Mouse (Mus musculus): ENCODE results near the gene Aspdh.

Aspdh gene

GRCm38 (mm10) chr7:44471880-44472557 is 6.8 kb downstream of the Aspdh start:
- no peak for DNase-seq (ENCODE audit: extremely low spot score, low spot score)

- no peak for DNase-seq (ENCODE audit: extremely low spot score, low spot score)
Measured at GRCm38 (mm10) chr7:44472558-44472885, 7.3 kb downstream of the Aspdh start.

GRCm38 (mm10) chr7:44472961-44473646 is 7.9 kb downstream of the Aspdh start:
- DNase-seq (ENCODE audit: extremely low spot score, low spot score): no peak

GRCm38 (mm10) chr7:44474419-44474818 is 9.2 kb downstream of the Aspdh start:
- peak; percentile 43 for DNase-seq (ENCODE audit: extremely low spot score, low spot score)

GRCm38 (mm10) chr7:44475046-44475614 is 9.9 kb downstream of the Aspdh start:
- DNase-seq (ENCODE audit: extremely low spot score, low spot score): peak; percentile 13

- DNase-seq (ENCODE audit: extremely low spot score, low spot score): no peak
Measured at GRCm38 (mm10) chr7:44482836-44483435, 17.7 kb downstream of the Aspdh start.

- no peak for DNase-seq (ENCODE audit: extremely low spot score, low spot score)
Measured at GRCm38 (mm10) chr7:44484109-44484508, 18.9 kb downstream of the Aspdh start.

- DNase-seq (ENCODE audit: extremely low spot score, low spot score): peak; percentile 88
Measured at GRCm38 (mm10) chr7:44484841-44485571, 19.8 kb downstream of the Aspdh start.

- no peak for DNase-seq (ENCODE audit: extremely low spot score, low spot score)
Measured at GRCm38 (mm10) chr7:44485572-44486195, 20.5 kb downstream of the Aspdh start.

GRCm38 (mm10) chr7:44486927-44487575 is 21.9 kb downstream of the Aspdh start:
- DNase-seq (ENCODE audit: extremely low spot score, low spot score): no peak

GRCm38 (mm10) chr7:44487936-44488335 is 22.7 kb downstream of the Aspdh start:
- no peak for DNase-seq (ENCODE audit: extremely low spot score, low spot score)

GRCm38 (mm10) chr7:44488545-44488944 is 23.4 kb downstream of the Aspdh start:
- no peak for DNase-seq (ENCODE audit: extremely low spot score, low spot score)

- no peak for DNase-seq (ENCODE audit: extremely low spot score, low spot score)
Measured at GRCm38 (mm10) chr7:44490281-44490680, 25.1 kb downstream of the Aspdh start.

GRCm38 (mm10) chr7:44491391-44491790 is 26.2 kb downstream of the Aspdh start:
- no peak for DNase-seq (ENCODE audit: extremely low spot score, low spot score)

- DNase-seq (ENCODE audit: extremely low spot score, low spot score): no peak
Measured at GRCm38 (mm10) chr7:44492166-44492826, 27.1 kb downstream of the Aspdh start.

GRCm38 (mm10) chr7:44494681-44495080 is 29.5 kb downstream of the Aspdh start:
- DNase-seq (ENCODE audit: extremely low spot score, low spot score): no peak

GRCm38 (mm10) chr7:44495086-44495485 is 29.9 kb downstream of the Aspdh start:
- DNase-seq (ENCODE audit: extremely low spot score, low spot score): no peak

- DNase-seq (ENCODE audit: extremely low spot score, low spot score): peak; percentile 100
Measured at GRCm38 (mm10) chr7:44495992-44496770, 31.0 kb downstream of the Aspdh start, which contains the start of the genes Emc10 and Fam71e1. Emc10 (minus strand) TSS chr7:44496529. Fam71e1 (plus strand) TSS chr7:44496581.

GRCm38 (mm10) chr7:44496771-44497109 is 31.5 kb downstream of the Aspdh start:
- DNase-seq (ENCODE audit: extremely low spot score, low spot score): no peak
